Mouse (Mus musculus) megakaryocyte-erythroid progenitor cell, adult 5-6 weeks (primary cell): ENCODE data around the gene Enpp4. TPM values are rescaled to one million over a fixed set of nuclear protein-coding genes. Genes with fewer than 3 reads are reported as not detected.

Source experiments
- ATAC-seq: replicated peaks from 2 replicates; pipeline ENCODE4 v1.8.0; 2016; ENCODE audit warnings: mild to moderate bottlenecking, inconsistent platforms; ENCODE audit not compliant: severe bottlenecking, poor library complexity, low FRiP score, low TSS enrichment
- total RNA-seq, 2 experiments: library from RNA; stranded (forward) in 1 of 2; stranded (reverse) in 1 of 2; fragments of 200-1000, 215-1000 nt in 1 of 2; fragments of >200 nt in 1 of 2; fragmentation: Nextera tagmentation in 1 of 2; gene quantifications; 2 replicates each; pipeline ENCODE4 v1.2.3; 2014 to 2017

The Enpp4 gene
- 14.9 and 15.3 TPM in 2 replicates for total RNA-seq (2014; fragmentation: Nextera tagmentation)
- total RNA-seq (2017) = 23.2 and 24.9 TPM in 2 replicates

GRCm38 (mm10) chr17:44105287-44106138 is at the start of gene Enpp4:
Gene Enpp4 (minus strand): TSS chr17:44105809.
- ATAC-seq = peak; percentile 95

DNA sequence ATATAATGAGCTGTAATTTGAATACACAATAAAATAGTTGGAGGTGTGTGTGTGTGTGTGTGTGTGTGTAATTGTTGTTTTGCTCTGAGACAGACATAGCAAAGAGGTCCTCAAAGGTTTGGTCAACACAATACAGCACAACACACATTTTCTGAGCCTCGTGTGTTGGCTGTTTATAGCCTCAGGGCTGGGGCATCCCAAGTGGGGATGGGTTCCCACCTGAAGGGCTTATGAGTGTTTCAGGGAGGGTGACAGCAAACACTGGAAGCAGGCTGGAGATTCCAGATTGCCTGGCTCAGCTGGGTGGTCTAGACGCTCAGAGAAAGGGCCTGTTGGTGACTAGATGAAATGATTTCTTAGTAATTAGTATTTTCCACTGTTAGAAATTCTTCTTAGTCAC is 49.6 kb upstream of the Enpp4 start:
- no peak for ATAC-seq

- ATAC-seq = no peak
These were observed 48.3 kb upstream of the Enpp4 start for GRCm38 (mm10) chr17:44153871-44154270.

DNA sequence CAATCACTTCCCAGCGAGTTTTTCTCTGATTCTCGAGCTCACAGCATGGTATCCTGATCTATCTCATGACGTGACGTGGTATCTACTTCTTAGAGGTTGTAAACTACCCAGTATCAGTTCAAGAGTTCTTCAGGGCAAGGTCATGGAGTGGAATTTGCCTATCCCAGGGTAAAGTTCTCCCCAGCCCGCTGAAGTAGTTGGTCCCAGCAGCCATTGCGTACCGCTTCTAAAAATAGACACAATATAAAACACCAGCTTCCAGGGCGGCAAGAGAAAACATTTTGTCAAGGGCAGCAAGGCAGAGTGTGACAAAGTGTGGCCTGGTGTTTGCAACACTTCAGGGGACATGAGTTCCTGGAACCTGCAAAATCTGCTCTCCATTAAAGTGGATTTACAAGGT is 46.3 kb upstream of the Enpp4 start:
- ATAC-seq = no peak

- peak; percentile 77 for ATAC-seq
These were observed 45.5 kb upstream of the Enpp4 start for GRCm38 (mm10) chr17:44151130-44151529.

DNA sequence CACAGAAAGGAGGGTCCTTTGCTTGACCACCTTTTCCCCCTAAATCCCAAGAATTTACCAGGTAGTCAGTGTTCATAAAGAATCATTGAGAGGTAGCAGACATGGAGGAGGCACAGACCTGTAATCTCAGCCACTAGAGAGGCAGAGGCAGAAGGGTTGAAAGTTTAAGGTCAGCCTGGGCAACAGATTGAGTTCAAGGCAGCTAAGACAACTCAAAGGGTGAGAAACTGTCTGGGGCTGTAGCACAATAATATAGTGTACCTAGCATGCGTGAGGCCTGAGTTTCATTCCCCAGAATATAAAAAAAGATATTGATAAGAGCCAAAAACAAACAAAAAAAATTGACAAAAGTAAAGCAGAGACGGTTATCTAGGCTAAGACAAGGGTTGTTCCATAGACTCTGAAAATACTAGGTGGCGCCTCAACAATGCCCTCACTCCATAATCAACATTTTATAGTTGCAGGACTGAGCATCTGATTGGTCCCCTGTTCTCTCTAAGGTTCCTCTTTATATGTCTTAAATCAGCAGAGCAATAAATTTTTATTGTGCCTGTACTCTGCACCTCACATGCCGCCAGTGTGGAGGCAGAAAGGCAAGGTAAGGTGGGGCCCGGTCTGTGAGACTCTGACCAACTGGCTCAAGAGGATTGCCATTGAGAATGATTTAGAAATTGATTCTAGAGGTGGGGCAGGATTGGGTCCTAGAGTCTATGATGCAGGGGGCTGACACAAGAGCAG is 42.7 kb upstream of the Enpp4 start:
- no peak for ATAC-seq

- no peak for ATAC-seq
These were observed 40.2 kb upstream of the Enpp4 start for GRCm38 (mm10) chr17:44145806-44146205.

GRCm38 (mm10) chr17:44136863-44137640 is 31.4 kb upstream of the Enpp4 start:
- no peak for ATAC-seq

DNA sequence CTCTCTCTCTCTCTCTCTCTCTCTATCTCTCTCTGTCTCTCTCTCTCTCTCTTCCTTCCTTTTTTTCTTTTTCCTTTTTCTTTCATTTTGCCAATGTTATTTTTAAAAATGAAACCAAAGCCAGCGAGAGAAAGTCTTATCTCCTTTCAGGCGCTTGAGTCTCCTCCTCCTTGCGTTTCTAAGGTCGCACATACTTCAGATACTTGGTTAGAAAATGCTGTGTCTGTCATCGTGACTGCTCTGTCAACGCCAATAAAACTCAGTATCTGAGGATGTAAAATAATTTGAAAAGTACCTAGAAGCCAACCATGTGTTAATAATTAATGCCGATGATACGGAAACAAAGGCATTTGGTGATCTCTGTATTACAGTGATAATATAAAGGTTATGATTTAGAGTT is 30.4 kb upstream of the Enpp4 start:
- ATAC-seq = 0 out of 2 replicates have a peak, but pooled peaks have one; percentile 51

- ATAC-seq = no peak
These were observed 28.9 kb upstream of the Enpp4 start for GRCm38 (mm10) chr17:44134545-44134944.

- peak; percentile 54 for ATAC-seq
These were observed 28.5 kb upstream of the Enpp4 start for GRCm38 (mm10) chr17:44134106-44134505.

DNA sequence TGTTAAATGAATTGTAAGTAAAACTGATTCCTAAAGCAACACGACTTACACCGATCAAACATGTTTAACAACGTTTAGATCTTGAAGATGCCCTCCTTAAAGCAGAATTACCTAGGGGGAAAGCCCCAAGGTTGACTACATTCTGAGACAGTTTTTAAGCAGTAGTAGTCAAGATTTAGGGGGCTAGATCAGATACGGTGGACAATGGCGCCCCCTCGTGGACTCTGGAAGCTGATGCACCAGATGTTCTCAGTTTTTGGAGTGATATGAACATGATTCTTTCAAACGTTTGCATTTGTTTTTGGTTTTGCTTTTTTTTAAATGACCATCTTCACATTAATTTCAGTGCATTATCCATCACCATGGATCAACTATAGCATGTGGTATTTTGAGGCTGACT is 24.8 kb upstream of the Enpp4 start:
- ATAC-seq = peak; percentile 65

DNA sequence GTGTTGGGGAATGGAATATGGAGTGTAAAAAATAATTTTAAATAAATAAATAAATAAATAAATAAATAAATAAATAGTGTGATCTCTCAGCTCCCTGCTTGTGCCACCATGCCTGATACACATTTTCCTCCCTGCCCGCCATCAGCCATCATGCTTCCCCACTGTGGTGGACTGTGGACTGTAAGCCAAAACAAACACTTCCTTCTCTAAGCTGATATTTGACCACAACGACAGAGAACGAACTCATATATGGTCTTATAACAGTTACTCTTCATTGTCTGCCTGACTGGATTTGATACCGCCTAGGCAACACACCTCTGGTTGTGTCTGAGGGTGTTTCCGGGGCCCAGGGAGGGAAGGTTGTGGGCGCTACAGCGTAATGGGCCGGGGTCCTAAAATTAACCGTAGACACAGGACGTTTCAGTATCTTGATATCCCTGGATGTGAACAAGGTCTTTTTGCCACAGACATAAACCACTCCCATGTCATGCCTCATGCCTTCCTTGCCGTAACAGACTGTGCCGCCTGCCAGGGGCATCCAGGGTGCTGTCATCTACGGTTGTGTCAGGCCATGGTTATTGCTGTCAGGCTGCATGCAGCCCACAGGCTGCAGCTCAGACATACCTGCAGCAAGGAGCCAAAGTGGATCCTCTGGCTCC is 23.6 kb upstream of the Enpp4 start:
- ATAC-seq = peak; percentile 58

- ATAC-seq = no peak
These were observed 15.9 kb upstream of the Enpp4 start for GRCm38 (mm10) chr17:44121366-44122100.

GRCm38 (mm10) chr17:44118231-44118630 is 12.6 kb upstream of the Enpp4 start:
- 0 out of 2 replicates have a peak, but pooled peaks have one; percentile 30 for ATAC-seq

- ATAC-seq = peak; percentile 58
These were observed 12.1 kb upstream of the Enpp4 start for GRCm38 (mm10) chr17:44117721-44118120.

GRCm38 (mm10) chr17:44116584-44116983 is 11.0 kb upstream of the Enpp4 start:
- ATAC-seq = no peak; the same call in 1 of the 2 replicates

DNA sequence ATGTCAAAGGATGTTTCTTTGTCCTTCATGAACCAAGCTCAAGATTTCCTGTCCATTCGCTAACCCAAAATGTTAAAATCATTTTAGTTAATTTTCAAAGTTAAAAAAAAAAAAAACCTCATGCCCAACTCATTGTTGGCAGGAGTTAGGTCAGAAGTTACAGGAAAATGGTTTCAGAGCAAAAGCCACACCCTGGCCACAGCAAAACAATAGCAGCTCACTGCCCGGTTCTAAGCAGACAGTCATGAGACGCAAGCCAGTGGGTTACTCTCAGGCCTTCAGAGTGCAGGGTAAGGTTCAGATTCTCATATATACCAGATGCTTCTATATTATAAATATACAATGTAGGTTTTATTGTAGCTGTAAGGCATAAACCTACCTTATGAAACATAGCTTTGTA is 2.7 kb upstream of the Enpp4 start:
- ATAC-seq = no peak

- ATAC-seq = no peak
These were observed 3.6 kb downstream of the Enpp4 start for GRCm38 (mm10) chr17:44101961-44102360.
